In genomic region chr1:34642304-34642893, GRCm38 (mm10) we compare ENCODE assay signal across 7 mouse cellular contexts.
DNase-seq lines count a peak whose midpoint lies in the region; ATAC-seq and TF ChIP-seq lines count a peak whose summit lies in the region.

No protein-coding gene starts in this region.

- no peak overlapping the region for H3K27ac ChIP-seq in MEL (ENCODE audit: control insufficient read depth, low read depth, low read length)
- no peak overlapping the region for H3K27ac ChIP-seq in midbrain, embryonic 12.5 days (replicated peaks)

- no peak overlapping the region for H3K4me2 ChIP-seq in midbrain, embryonic 12.5 days (replicated peaks)

- peak; percentile 16 for DNase-seq in MEL (ENCODE audit: low read depth, low spot score)
- peak; percentile 70 for DNase-seq in adrenal gland, postnatal 25 days
- DNase-seq in embryo, embryonic 9.5 days (ENCODE audit: extremely low spot score) = peak; percentile 78
- peak; percentile 20 to 61 for DNase-seq in heart, postnatal 36 days
- DNase-seq in layer of hippocampus, postnatal 36 days = peak; percentile 61 to 73
- peak; percentile 8 for DNase-seq in spleen, adult 12 weeks (ENCODE audit: low spot score)

- H3K4me1 ChIP-seq in MEL (ENCODE audit: control insufficient read depth in 1 of 2, insufficient read depth in 2 of 2, low read length in 2 of 2) = no peaks in the 10 kb centered on the region
- H3K4me1 ChIP-seq in midbrain, embryonic 12.5 days = no peaks in the 10 kb centered on the region

- WGBS in midbrain, embryonic 12.5 days = 36% methylated on average over 13 of the region's 13 CpGs

- no peak overlapping the region for H3K4me3 ChIP-seq in MEL (ENCODE audit: control insufficient read depth in 1 of 2, insufficient read depth in 1 of 2, low read depth in 2 of 2, low read length in 2 of 2)
- no peak overlapping the region for H3K4me3 ChIP-seq in midbrain, embryonic 12.5 days

- no peaks in the 10 kb centered on the region for H3K36me3 ChIP-seq in MEL (ENCODE audit: control insufficient read depth in 1 of 2, insufficient read depth in 2 of 2, low read length in 2 of 2)
- H3K36me3 ChIP-seq in midbrain, embryonic 12.5 days = no peaks in the 10 kb centered on the region

- H3K79me2 ChIP-seq in MEL (ENCODE audit: control insufficient read depth, insufficient read depth, low read length, poor library complexity) = no peaks in the 10 kb centered on the region

- peak; percentile 27 for TF ChIP-seq RAD21 in MEL (IDR thresholded peaks at IDR 0.05; ENCODE audit: low read depth, low read length)

- H3K9ac ChIP-seq in MEL (ENCODE audit: control insufficient read depth, low read depth, low read length, poor library complexity, severe bottlenecking) = no peak overlapping the region
- no peak overlapping the region for H3K9ac ChIP-seq in midbrain, embryonic 12.5 days (replicated peaks)

- intact Hi-C loops in heart, postnatal 36 days (cut with DNase I) = loop anchor here (10.0 kb wide), 3 partner anchors 62 to 252 kb away; no protein-coding TSS in a partner anchor

- TF ChIP-seq POLR2A in MEL (IDR thresholded peaks at IDR 0.05; ENCODE audit: control insufficient read depth in 1 of 2, insufficient read depth in 1 of 2, low read depth in 1 of 2, low read length in 2 of 2, poor library complexity in 1 of 2) = no peak

- no peak for TF ChIP-seq EP300 in MEL (IDR thresholded peaks at IDR 0.05; ENCODE audit: low read depth in 1 of 2, low read length in 2 of 2)

- H3K27me3 ChIP-seq in MEL (ENCODE audit: control insufficient read depth in 1 of 2, insufficient read depth in 2 of 2, low read length in 2 of 2) = no peaks in the 10 kb centered on the region
- H3K27me3 ChIP-seq in midbrain, embryonic 12.5 days = no peaks in the 10 kb centered on the region

- TF ChIP-seq CTCF in MEL (IDR thresholded peaks at IDR 0.05 in 2 of 3, conservative IDR thresholded peaks at IDR 0.05 in 1 of 3; ENCODE audit: control insufficient read depth in 1 of 3, insufficient read depth in 1 of 3, low read depth in 2 of 3, low read length in 3 of 3, poor library complexity in 1 of 3, severe bottlenecking in 1 of 3) = peak; percentile 35 to 53 (median 47)

- peak; percentile 38 for ATAC-seq in midbrain, embryonic 12.5 days (ENCODE audit: low FRiP score, low read depth)

- H3K9me3 ChIP-seq in MEL (replicated peaks; ENCODE audit: insufficient read depth, low read length) = no peaks in the 10 kb centered on the region
- no peaks in the 10 kb centered on the region for H3K9me3 ChIP-seq in midbrain, embryonic 12.5 days

TF ChIP-seq in MEL, 35 proteins besides CTCF, POLR2A, EP300 and RAD21:
- TF ChIP-seq SMC3 (IDR thresholded peaks at IDR 0.05; ENCODE audit: low read depth, low read length) (peak; percentile 23), MAFK (IDR thresholded peaks at IDR 0.05; ENCODE audit: borderline replicate concordance, low read depth, low read length) (no peak)

Comparison
In these comparisons a context has a peak if more than half of its experiments do, and no peak if none do; other contexts are left out.
1. DNase-seq: peak in every context shown above with its lines; median percentile 78 in embryo, embryonic 9.5 days; 70 in adrenal gland, postnatal 25 days; 67 in layer of hippocampus, postnatal 36 days; 40 in heart, postnatal 36 days; 16 in MEL; 8 in spleen, adult 12 weeks.